Mouse (Mus musculus): Measurements from ENCODE around the gene Mak. TPM values are rescaled to one million over a fixed set of nuclear protein-coding genes. Genes with fewer than 3 reads are reported as not detected.

The Mak gene
- total RNA-seq, 2 experiments from 2014 or later: 3.1 to 3.9 TPM

DNA sequence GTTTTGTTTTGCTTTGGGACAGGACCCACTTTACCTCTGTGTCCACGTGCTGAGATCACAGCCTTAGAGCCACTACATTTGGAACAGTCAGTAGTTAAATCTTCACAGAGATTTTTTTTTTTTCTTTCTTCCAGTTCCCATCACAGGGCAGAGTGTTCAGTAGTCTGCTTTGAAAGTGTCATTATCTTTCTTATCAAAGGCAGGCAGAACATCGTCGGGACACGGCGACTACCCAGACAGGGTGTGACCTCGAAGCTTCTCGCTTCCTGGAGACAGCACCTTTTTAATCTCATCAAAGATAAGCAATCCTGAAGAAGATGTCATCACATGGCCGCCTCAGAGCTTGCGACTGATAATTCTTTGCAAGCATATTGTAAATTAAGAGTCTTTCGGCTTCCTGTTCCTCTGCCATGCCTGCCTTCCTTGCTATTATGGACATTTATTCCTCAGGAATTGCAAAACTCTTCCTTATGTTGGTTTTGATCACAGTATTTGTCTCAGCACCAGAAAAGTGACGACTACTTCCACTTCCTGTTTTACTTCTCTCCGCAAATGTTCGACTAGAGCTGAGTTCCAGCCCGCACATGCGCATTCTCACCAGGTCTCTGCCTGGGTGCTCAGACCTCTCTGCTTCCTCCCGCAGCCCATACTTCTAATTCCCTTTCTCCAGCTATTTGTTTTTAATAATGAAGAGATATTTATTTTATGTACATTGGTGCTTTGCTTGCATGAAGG lies 18.0 kb upstream of the Mak start:
- H3K4me3 ChIP-seq: no peak overlapping the region
- intact Hi-C loops (cut with DNase I): no loop called here
- TF ChIP-seq CTCF (IDR thresholded peaks at IDR 0.05): no peak
- no peak overlapping the region for H3K27ac ChIP-seq
- no peak for DNase-seq (ENCODE audit: extremely low spot score in 1 of 2, low spot score in 2 of 2)

- no peak for DNase-seq (ENCODE audit: extremely low spot score in 1 of 2, low spot score in 2 of 2)
- Histone ChIP-seq H3K4me3 (no peak overlapping the region), H3K27ac (no peak overlapping the region)
- no peak for TF ChIP-seq CTCF (IDR thresholded peaks at IDR 0.05)
- intact Hi-C loops (cut with DNase I): no loop called here
Measured at GRCm38 (mm10) chr13:41094160-41094559, 14.7 kb upstream of the Mak start.

DNA sequence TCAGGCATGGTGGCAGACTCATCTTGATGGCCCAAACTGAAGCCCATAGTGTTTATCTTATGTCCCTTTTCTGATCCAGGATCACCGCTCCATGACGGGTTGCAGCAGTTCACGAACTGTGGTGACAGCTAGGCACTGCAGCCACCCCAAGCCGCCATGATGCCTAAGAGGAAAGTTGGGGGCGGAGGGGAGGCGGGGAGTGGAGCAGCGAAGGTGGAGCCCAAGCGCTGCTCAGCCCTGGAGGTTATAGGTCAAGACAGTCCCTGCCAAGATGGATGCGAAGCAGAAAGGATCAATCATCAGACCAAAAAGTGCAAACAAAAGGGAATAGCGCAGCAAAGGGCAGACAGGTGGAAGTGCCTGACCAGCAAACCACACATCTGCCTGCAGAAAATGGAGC lies 11.8 kb upstream of the Mak start:
- DNase-seq (ENCODE audit: extremely low spot score in 1 of 2, low spot score in 2 of 2): no peak
- no peak for TF ChIP-seq CTCF (IDR thresholded peaks at IDR 0.05)
- intact Hi-C loops (cut with DNase I): no loop called here
- Histone ChIP-seq H3K4me3 (no peak overlapping the region), H3K27ac (no peak overlapping the region)

DNA sequence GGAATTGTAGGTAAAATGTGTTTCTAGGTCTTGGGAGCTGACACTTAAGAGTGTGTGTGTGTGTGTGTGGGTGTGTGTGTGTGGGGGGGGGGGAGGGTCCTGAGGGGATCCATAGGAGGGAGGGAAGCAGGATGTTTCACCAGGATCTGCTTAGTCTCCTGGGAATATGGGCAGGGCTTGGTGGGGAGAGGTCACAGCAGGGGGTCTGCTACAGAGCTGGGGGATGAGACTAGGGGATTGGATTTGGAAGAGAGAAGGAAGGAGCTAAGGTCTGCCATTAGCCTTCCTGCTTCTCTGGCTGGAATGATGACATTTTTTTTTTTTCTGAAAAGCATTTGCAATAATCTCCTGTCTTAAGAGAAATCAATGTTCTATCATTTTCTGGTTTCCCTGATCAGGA lies 9.2 kb upstream of the Mak start:
- no peak for TF ChIP-seq CTCF (IDR thresholded peaks at IDR 0.05)
- Histone ChIP-seq H3K27ac (no peak overlapping the region), H3K4me3 (no peak overlapping the region)
- no peak for DNase-seq (ENCODE audit: extremely low spot score in 1 of 2, low spot score in 2 of 2)
- intact Hi-C loops (cut with DNase I): no loop called here

- Histone ChIP-seq H3K4me3 (no peak overlapping the region), H3K27ac (no peak overlapping the region)
- DNase-seq (ENCODE audit: extremely low spot score in 1 of 2, low spot score in 2 of 2): no peak
- peak; percentile 75 for TF ChIP-seq CTCF (IDR thresholded peaks at IDR 0.05)
- intact Hi-C loops (cut with DNase I): loop anchor here (2.0 kb wide), 1 partner anchor 154 kb away; no protein-coding TSS in a partner anchor
Measured at GRCm38 (mm10) chr13:41085140-41085539, 5.6 kb upstream of the Mak start.

DNA sequence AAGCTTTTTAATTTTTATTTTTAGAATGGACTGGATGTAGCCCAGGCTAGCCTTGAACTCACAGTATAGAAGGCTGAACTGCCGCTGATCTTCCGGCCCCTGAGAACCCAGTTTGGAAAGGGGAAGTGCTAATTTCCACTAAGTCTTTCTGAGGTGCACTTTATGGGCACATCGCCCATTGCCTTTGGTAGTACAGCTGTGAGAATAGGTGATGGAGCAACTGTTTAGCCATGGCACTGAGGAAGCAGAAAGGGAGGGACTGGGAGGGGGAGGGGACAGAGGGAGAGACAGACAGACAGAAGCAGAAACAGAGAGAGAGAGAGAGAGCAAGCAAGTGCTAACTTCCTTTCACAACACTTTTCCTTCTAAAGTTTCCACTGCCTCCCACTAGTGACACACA lies 5.0 kb upstream of the Mak start:
- DNase-seq (ENCODE audit: extremely low spot score in 1 of 2, low spot score in 2 of 2): no peak
- intact Hi-C loops (cut with DNase I): loop anchor here (2.0 kb wide), 1 partner anchor 154 kb away; no protein-coding TSS in a partner anchor
- H3K4me3 ChIP-seq: no peak overlapping the region
- no peak for TF ChIP-seq CTCF (IDR thresholded peaks at IDR 0.05)
- H3K27ac ChIP-seq: no peak overlapping the region

- H3K4me3 ChIP-seq: no peak overlapping the region
- DNase-seq (ENCODE audit: extremely low spot score in 1 of 2, low spot score in 2 of 2): no peak
- no peak overlapping the region for H3K27ac ChIP-seq
- no peak for TF ChIP-seq CTCF (IDR thresholded peaks at IDR 0.05)
- intact Hi-C loops (cut with DNase I): no loop called here
Measured at GRCm38 (mm10) chr13:41080700-41081099, 1.2 kb upstream of the Mak start.

GRCm38 (mm10) chr13:41079859-41080258 lies 353 bp upstream of the Mak start:
- TF ChIP-seq CTCF (IDR thresholded peaks at IDR 0.05): no peak
- H3K27ac ChIP-seq: no peak overlapping the region
- no peak for DNase-seq (ENCODE audit: extremely low spot score in 1 of 2, low spot score in 2 of 2)
- intact Hi-C loops (cut with DNase I): no loop called here
- peak overlapping the region; percentile 50 for H3K4me3 ChIP-seq

GRCm38 (mm10) chr13:41078690-41079420 lies 651 bp downstream of the Mak start:
- intact Hi-C loops (cut with DNase I): no loop called here

GRCm38 (mm10) chr13:41077921-41078320 lies 1.6 kb downstream of the Mak start:
- DNase-seq (ENCODE audit: extremely low spot score in 1 of 2, low spot score in 2 of 2): no peak
- no peak for TF ChIP-seq CTCF (IDR thresholded peaks at IDR 0.05)
- intact Hi-C loops (cut with DNase I): no loop called here
- no peak overlapping the region for H3K4me3 ChIP-seq
- H3K27ac ChIP-seq: no peak overlapping the region

More at GRCm38 (mm10) chr13:41078690-41079420, 651 bp downstream of the Mak start:
- DNase-seq (ENCODE audit: extremely low spot score in 1 of 2, low spot score in 2 of 2): no peak
- H3K27ac ChIP-seq: no peak overlapping the region
- peak overlapping the region; percentile 50 for H3K4me3 ChIP-seq
- TF ChIP-seq CTCF (IDR thresholded peaks at IDR 0.05): no peak

DNA sequence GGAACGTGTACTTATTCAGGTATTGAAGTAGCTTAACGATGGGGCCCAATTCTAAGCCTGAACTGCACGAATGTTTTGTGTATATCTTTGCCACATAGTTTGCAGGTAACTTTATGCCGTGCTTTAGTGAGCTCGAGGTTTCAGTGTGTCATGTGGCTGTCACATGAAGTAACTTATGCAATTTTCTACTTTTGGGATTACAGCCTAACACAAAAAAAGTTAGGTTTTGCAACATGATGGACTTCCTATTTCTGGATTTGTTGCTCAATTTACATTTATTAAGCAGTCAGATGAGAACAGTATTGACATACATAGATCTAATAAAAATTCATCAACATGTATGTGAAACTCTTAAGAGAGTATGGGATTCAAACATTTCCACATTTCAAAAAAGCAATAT lies 5.7 kb downstream of the Mak start:
- no peak for TF ChIP-seq CTCF (IDR thresholded peaks at IDR 0.05)
- intact Hi-C loops (cut with DNase I): no loop called here
- Histone ChIP-seq H3K27ac (no peak overlapping the region), H3K4me3 (no peak overlapping the region)
- no peak for DNase-seq (ENCODE audit: extremely low spot score in 1 of 2, low spot score in 2 of 2)

DNA sequence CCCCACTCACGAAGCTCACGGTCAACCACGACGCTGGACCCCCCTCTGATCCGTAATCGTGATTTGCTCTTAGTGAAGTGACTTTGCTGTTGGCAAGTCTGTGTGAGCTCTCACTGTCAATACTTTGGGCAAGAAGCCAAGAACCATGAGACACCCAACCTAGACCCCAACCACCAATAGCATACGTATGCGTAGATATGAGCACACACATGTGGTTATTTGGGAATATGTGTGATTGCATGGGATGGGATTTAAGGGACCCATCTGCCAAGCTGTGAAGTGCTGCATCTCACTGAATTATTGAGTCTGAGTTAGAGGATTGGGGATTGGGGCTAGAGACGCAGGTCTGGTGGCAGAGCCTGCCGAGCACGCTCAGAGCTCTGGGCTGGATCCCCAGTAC lies 7.9 kb downstream of the Mak start:
- TF ChIP-seq CTCF (IDR thresholded peaks at IDR 0.05): no peak
- intact Hi-C loops (cut with DNase I): no loop called here
- no peak for DNase-seq (ENCODE audit: extremely low spot score in 1 of 2, low spot score in 2 of 2)

More for the DNA sequence above, 7.9 kb downstream of the Mak start:
- Histone ChIP-seq H3K27ac (no peak overlapping the region), H3K4me3 (no peak overlapping the region)

All from left cerebral cortex, adult 2 months (tissue).